Mouse (Mus musculus) MEL (cell line): ENCODE results near the gene Ccdc32. TPM values are rescaled to one million over a fixed set of nuclear protein-coding genes. Genes with fewer than 3 reads are reported as not detected.

ENCODE experiments used
- DNase-seq: peaks from one replicate; pipeline ENCODE4 v3.0.0; 2011; ENCODE audit warnings: low read depth, low spot score
- H3K27ac ChIP-seq: 2 replicates; pipeline ENCODE4 v1.5.1; 2012; ENCODE audit warnings: low read depth, mild to moderate bottlenecking, control low read depth, low read length, moderate library complexity; ENCODE audit not compliant: control insufficient read depth
- H3K27me3 ChIP-seq, 2 experiments: fragments of 150-350 bp in 1 of 2; sonication (generic) in 1 of 2; 2 replicates each; pipeline ENCODE4 v1.6.1; 2012; ENCODE audit warnings: low read length in 2 of 2, mild to moderate bottlenecking in 2 of 2, improper control_type of control experiment in 1 of 2, moderate library complexity in 1 of 2; ENCODE audit not compliant: insufficient read depth in 2 of 2, control insufficient read depth in 1 of 2
- H3K36me3 ChIP-seq, 2 experiments: 2 replicates each; pipeline ENCODE4 v1.6.1; 2012 to 2014; ENCODE audit warnings: low read length in 2 of 2, improper control_type of control experiment in 1 of 2, inconsistent platforms in 1 of 2, mild to moderate bottlenecking in 1 of 2; ENCODE audit not compliant: insufficient read depth in 2 of 2, control insufficient read depth in 1 of 2
- H3K4me1 ChIP-seq, 2 experiments: fragments of 150-350 bp in 1 of 2; sonication (generic) in 1 of 2; 2 replicates each; pipeline ENCODE4 v1.6.1; 2012; ENCODE audit warnings: low read length in 2 of 2, improper control_type of control experiment in 1 of 2, mild to moderate bottlenecking in 1 of 2; ENCODE audit not compliant: insufficient read depth in 2 of 2, control insufficient read depth in 1 of 2
- H3K4me3 ChIP-seq, 2 experiments: fragments of 150-350 bp in 1 of 2; sonication (generic) in 1 of 2; 2 replicates each; pipeline ENCODE4 v1.5.1; 2012; ENCODE audit warnings: low read depth in 2 of 2, low read length in 2 of 2, mild to moderate bottlenecking in 2 of 2, moderate library complexity in 2 of 2, control low read depth in 1 of 2, improper control_type of control experiment in 1 of 2; ENCODE audit not compliant: control insufficient read depth in 1 of 2, insufficient read depth in 1 of 2
- H3K79me2 ChIP-seq: 2 replicates; pipeline ENCODE4 v1.6.1; 2012; ENCODE audit warnings: mild to moderate bottlenecking, low read length, moderate library complexity; ENCODE audit not compliant: control insufficient read depth, poor library complexity, insufficient read depth
- H3K9ac ChIP-seq: 2 replicates; pipeline ENCODE4 v1.6.1; 2012; ENCODE audit warnings: low read depth, mild to moderate bottlenecking, control low read depth, low read length, moderate library complexity; ENCODE audit not compliant: control insufficient read depth, poor library complexity, severe bottlenecking
- H3K9me3 ChIP-seq: fragments of 150-350 bp; sonication (generic); replicated peaks from 2 replicates; pipeline ENCODE4 v1.6.1; 2012; ENCODE audit warnings: mild to moderate bottlenecking, low read length, improper control_type of control experiment, moderate library complexity; ENCODE audit not compliant: insufficient read depth
- BHLHE40 ChIP-seq: IDR thresholded peaks from 2 replicates; pipeline ENCODE4 v1.6.1; 2012; ENCODE audit warnings: low read depth, mild to moderate bottlenecking, inconsistent platforms, low read length, improper control_type of control experiment, borderline replicate concordance
- CTCF ChIP-seq, 3 experiments: IDR thresholded peaks in 2 of 3; conservative IDR thresholded peaks in 1 of 3; 2 replicates each; pipeline ENCODE4 v1.5.1; 2011 to 2012; ENCODE audit warnings: low read length in 3 of 3, low read depth in 2 of 3, mild to moderate bottlenecking in 2 of 3, improper control_type of control experiment in 1 of 3, inconsistent platforms in 1 of 3, mixed read lengths in 1 of 3, moderate library complexity in 1 of 3; ENCODE audit not compliant: control insufficient read depth in 1 of 3, insufficient read depth in 1 of 3, poor library complexity in 1 of 3, severe bottlenecking in 1 of 3
- E2F4 ChIP-seq: IDR thresholded peaks from 2 replicates; pipeline ENCODE4 v1.6.1; 2011; ENCODE audit warnings: low read depth, low read length, improper control_type of control experiment, borderline replicate concordance
- ELF1 ChIP-seq: IDR thresholded peaks from 2 replicates; pipeline ENCODE4 v1.6.1; 2014; ENCODE audit warnings: low read depth, mild to moderate bottlenecking, inconsistent platforms, low read length, improper control_type of control experiment, moderate library complexity
- GABPA ChIP-seq: IDR thresholded peaks from 2 replicates; pipeline ENCODE4 v1.6.1; 2012; ENCODE audit warnings: low read depth, mild to moderate bottlenecking, inconsistent platforms, low read length, improper control_type of control experiment, moderate library complexity
- HCFC1 ChIP-seq: IDR thresholded peaks from 2 replicates; pipeline ENCODE4 v1.6.1; 2012; ENCODE audit warnings: low read depth, mild to moderate bottlenecking, inconsistent platforms, low read length, improper control_type of control experiment, moderate library complexity
- JUND ChIP-seq: IDR thresholded peaks from 2 replicates; pipeline ENCODE4 v1.6.1; 2011; ENCODE audit warnings: low read depth, mild to moderate bottlenecking, improper control_type of control experiment, low read length
- MAX ChIP-seq: IDR thresholded peaks from 2 replicates; pipeline ENCODE4 v1.6.1; 2011; ENCODE audit warnings: low read length, improper control_type of control experiment
- MAZ ChIP-seq: IDR thresholded peaks from 2 replicates; pipeline ENCODE4 v1.6.1; 2012; ENCODE audit warnings: low read depth, mild to moderate bottlenecking, inconsistent platforms, low read length, improper control_type of control experiment
- MEF2A ChIP-seq: IDR thresholded peaks from 2 replicates; pipeline ENCODE4 v1.6.1; 2014; ENCODE audit warnings: low read depth, mild to moderate bottlenecking, inconsistent platforms, low read length, improper control_type of control experiment; ENCODE audit not compliant: poor library complexity, insufficient replicate concordance, severe bottlenecking; ENCODE audit errors: extremely low read depth
- NELFE ChIP-seq: IDR thresholded peaks from 2 replicates; pipeline ENCODE4 v1.6.1; 2011; ENCODE audit warnings: low read depth, low read length, improper control_type of control experiment
- POLR2A ChIP-seq, 2 experiments: IDR thresholded peaks; 2 replicates each; pipeline ENCODE4 v1.6.1; 2011 to 2012; ENCODE audit warnings: low read length in 2 of 2, mild to moderate bottlenecking in 2 of 2, control low read depth in 1 of 2, improper control_type of control experiment in 1 of 2, low read depth in 1 of 2, moderate library complexity in 1 of 2; ENCODE audit not compliant: control insufficient read depth in 1 of 2, insufficient read depth in 1 of 2, poor library complexity in 1 of 2
- POLR2AphosphoS5 ChIP-seq: IDR thresholded peaks from 2 replicates; pipeline ENCODE4 v1.6.1; 2012; ENCODE audit warnings: low read depth, borderline replicate concordance, mild to moderate bottlenecking, inconsistent platforms, low read length, moderate library complexity, mixed read lengths
- RAD21 ChIP-seq: IDR thresholded peaks from 2 replicates; pipeline ENCODE4 v1.6.1; 2011; ENCODE audit warnings: mild to moderate bottlenecking, low read depth, low read length, improper control_type of control experiment
- SIN3A ChIP-seq: IDR thresholded peaks from 2 replicates; pipeline ENCODE4 v1.6.1; 2012; ENCODE audit warnings: low read length, improper control_type of control experiment, inconsistent platforms
- SMC3 ChIP-seq: IDR thresholded peaks from 2 replicates; pipeline ENCODE4 v1.6.1; 2011; ENCODE audit warnings: low read depth, low read length, improper control_type of control experiment
- TAL1 ChIP-seq: IDR thresholded peaks from 2 replicates; pipeline ENCODE4 v1.6.1; 2012; ENCODE audit warnings: mild to moderate bottlenecking, inconsistent platforms, low read length, moderate library complexity, mixed read lengths
- TBP ChIP-seq: IDR thresholded peaks from 2 replicates; pipeline ENCODE4 v1.8.0; 2011; ENCODE audit warnings: low read depth, low read length, improper control_type of control experiment
- TCF12 ChIP-seq: IDR thresholded peaks from 2 replicates; pipeline ENCODE4 v1.6.1; 2014; ENCODE audit warnings: low read depth, mild to moderate bottlenecking, inconsistent platforms, low read length, improper control_type of control experiment, moderate library complexity
- UBTF ChIP-seq: IDR thresholded peaks from 2 replicates; pipeline ENCODE4 v1.6.1; 2012; ENCODE audit warnings: low read depth, mild to moderate bottlenecking, inconsistent platforms, low read length, improper control_type of control experiment, moderate library complexity, borderline replicate concordance; ENCODE audit not compliant: insufficient read depth
- USF1 ChIP-seq: IDR thresholded peaks from 2 replicates; pipeline ENCODE4 v1.6.1; 2014; ENCODE audit warnings: low read depth, mild to moderate bottlenecking, inconsistent platforms, low read length, improper control_type of control experiment, moderate library complexity
- ZC3H11A ChIP-seq: IDR thresholded peaks from 2 replicates; pipeline ENCODE4 v1.6.1; 2012; ENCODE audit warnings: low read depth, mild to moderate bottlenecking, inconsistent platforms, low read length, improper control_type of control experiment
- ZKSCAN1 ChIP-seq: IDR thresholded peaks from 2 replicates; pipeline ENCODE4 v1.6.1; 2012; ENCODE audit warnings: low read depth, mild to moderate bottlenecking, inconsistent platforms, low read length, improper control_type of control experiment, moderate library complexity
- ZMIZ1 ChIP-seq: IDR thresholded peaks from 2 replicates; pipeline ENCODE4 v1.6.1; 2012; ENCODE audit warnings: low read depth, mild to moderate bottlenecking, inconsistent platforms, low read length, improper control_type of control experiment, moderate library complexity
- ZNF384 ChIP-seq: IDR thresholded peaks from 2 replicates; pipeline ENCODE4 v1.6.1; 2012; ENCODE audit warnings: low read depth, mild to moderate bottlenecking, inconsistent platforms, low read length, improper control_type of control experiment
- polyA plus RNA-seq, 2 experiments: library from polyadenylated mRNA; stranded (reverse) in 1 of 2; unstranded in 1 of 2; fragments of >175 nt in 1 of 2; fragments of >200 nt in 1 of 2; gene quantifications; 2 replicates each; pipeline versions ENCODE4 v1.2.1 to v1.2.4; 2012; ENCODE audit warnings: low replicate concordance in 2 of 2, low read depth in 1 of 2; ENCODE audit not compliant: insufficient read length in 2 of 2, insufficient read depth in 1 of 2, missing spikeins in 1 of 2
- total RNA-seq: library from RNA; depleted of rRNA; stranded (reverse); fragments of 300-350 nt; gene quantifications from 2 replicates; pipeline ENCODE4 v1.2.3, GENCODE M21; 2012

Gene Ccdc32
- total and polyA plus RNA-seq, 3 experiments = 15.0 to 18.7 TPM; not detected in 1

DNA sequence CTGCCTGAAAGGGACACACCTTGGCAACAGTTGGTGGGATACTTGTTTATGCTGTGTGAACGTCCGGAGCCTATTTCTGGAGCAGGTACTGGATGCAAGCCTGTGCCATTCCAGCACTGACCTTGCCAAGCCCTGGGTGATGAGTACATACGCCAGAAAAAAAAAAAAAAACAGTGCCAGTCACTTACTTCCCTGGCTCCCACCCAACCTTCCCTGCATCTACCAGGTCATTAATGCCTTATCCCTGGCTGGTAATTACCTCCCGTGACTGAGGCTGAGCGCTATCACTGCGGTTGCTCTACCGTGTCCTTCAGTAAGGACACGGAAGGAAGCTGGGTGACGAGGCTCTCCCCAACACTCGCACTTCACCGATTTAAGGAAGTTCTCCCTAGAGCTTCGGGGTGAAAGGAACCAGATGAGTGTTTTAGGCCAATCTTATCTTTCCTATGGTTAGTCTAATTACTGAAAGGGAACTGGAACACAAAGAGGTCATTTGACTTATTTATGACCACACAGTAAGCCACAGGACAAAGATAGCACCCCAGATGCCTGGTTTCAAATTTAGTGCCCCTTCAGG, 13.5 kb downstream of the Ccdc32 start (continued):
- TF ChIP-seq CTCF (IDR thresholded peaks at IDR 0.05 in 2 of 3, conservative IDR thresholded peaks at IDR 0.05 in 1 of 3; ENCODE audit: control insufficient read depth in 1 of 3, insufficient read depth in 1 of 3, low read depth in 2 of 3, low read length in 3 of 3, poor library complexity in 1 of 3, severe bottlenecking in 1 of 3) (no peak), MAZ (no peak), ZNF384 (no peak), SIN3A (0 out of 2 replicates have a peak, but pooled peaks have one; percentile 29), TBP (peak; percentile 35; the same call in 1 of the 2 replicates), ELF1 (peak; percentile 54; the same call in 1 of the 2 replicates), ZMIZ1 (no peak), TAL1 (peak; percentile 19; the same call in 1 of the 2 replicates)

DNA sequence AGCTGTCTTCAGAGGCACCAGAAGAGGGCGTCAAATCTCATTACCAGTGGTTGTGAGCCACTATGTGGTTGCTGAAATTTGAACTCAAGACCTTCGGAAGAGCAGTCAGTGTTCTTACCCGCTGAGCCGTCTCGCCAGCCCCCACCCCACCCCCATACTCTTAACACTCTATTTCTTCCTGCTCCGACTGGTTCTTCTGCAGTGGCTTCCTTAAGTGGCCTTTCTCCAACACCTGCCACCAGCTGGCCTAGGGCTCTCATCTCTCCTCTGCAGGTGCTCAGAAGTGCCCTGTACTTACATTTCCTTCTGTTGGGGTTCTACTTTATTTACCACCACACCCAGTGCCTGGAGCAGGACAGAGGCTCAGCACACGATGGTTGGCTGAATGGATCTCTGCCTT, 14.2 kb downstream of the Ccdc32 start:
- H3K36me3 ChIP-seq = peaks cover 2 to 4% of the 10 kb centered on the region in 2 experiments; a peak in 2 of 4 replicates
- no peaks in the 10 kb centered on the region for H3K27me3 ChIP-seq
- no peaks in the 10 kb centered on the region for H3K9me3 ChIP-seq
- no peak for TF ChIP-seq ZKSCAN1
- TF ChIP-seq BHLHE40 = no peak
- no peak for TF ChIP-seq MAX
- TF ChIP-seq NELFE = no peak
- TF ChIP-seq TCF12 = no peak
- TF ChIP-seq CTCF (IDR thresholded peaks at IDR 0.05 in 2 of 3, conservative IDR thresholded peaks at IDR 0.05 in 1 of 3; ENCODE audit: control insufficient read depth in 1 of 3, insufficient read depth in 1 of 3, low read depth in 2 of 3, low read length in 3 of 3, poor library complexity in 1 of 3, severe bottlenecking in 1 of 3) = peak in 2 of 3 experiments; percentile 29 to 37; a peak in 4 of 6 replicates
- TF ChIP-seq E2F4 = no peak
- no peak for TF ChIP-seq JUND
- TF ChIP-seq USF1 = no peak
- TF ChIP-seq GABPA = no peak
- TF ChIP-seq POLR2AphosphoS5 = no peak
- no peak for TF ChIP-seq RAD21
- no peak for TF ChIP-seq UBTF
- TF ChIP-seq ELF1 = no peak
- TF ChIP-seq POLR2A (IDR thresholded peaks at IDR 0.05; ENCODE audit: control insufficient read depth in 1 of 2, insufficient read depth in 1 of 2, low read depth in 1 of 2, low read length in 2 of 2, poor library complexity in 1 of 2) = no peak
- TF ChIP-seq SMC3 = peak; percentile 29; the same call in 1 of the 2 replicates
- 0 out of 2 replicates have a peak, but pooled peaks have one; percentile 1 for TF ChIP-seq ZC3H11A
- TF ChIP-seq MAZ = no peak
- TF ChIP-seq MEF2A = no peak
- no peak for TF ChIP-seq HCFC1
- no peaks in the 10 kb centered on the region for H3K79me2 ChIP-seq
- no peak overlapping the region for H3K27ac ChIP-seq
- peak overlapping the region in 1 of 2 experiments; percentile 41; a peak in 2 of 4 replicates for H3K4me3 ChIP-seq
- no peak overlapping the region for H3K9ac ChIP-seq
- DNase-seq = peak; percentile 43
- peaks cover 0 to 13% of the 10 kb centered on the region in 2 experiments; a peak in 2 of 4 replicates for H3K4me1 ChIP-seq
